Mouse (Mus musculus) midbrain, embryonic 11.5 days (tissue): Measurements from ENCODE around the gene Dmrt1. TPM values are rescaled to one million over a fixed set of nuclear protein-coding genes. Genes with fewer than 3 reads are reported as not detected.
A peak's percentile ranks its signal among the peaks of the same experiment; 100 is the strongest.

Source experiments
- ATAC-seq: fragments of 200-750 bp; cut with Nextera tagmentation; 2 replicates; pipeline ENCODE4 v1.8.0; 2017; ENCODE audit warnings: moderate TSS enrichment, moderate library complexity; ENCODE audit not compliant: low FRiP score
- DNase-seq: peaks from one replicate; pipeline ENCODE4 v3.0.0; 2015; ENCODE audit warnings: low spot score; ENCODE audit errors: missing footprints
- H3K27ac ChIP-seq: fragments of 300-500 bp; sonication (generic); 2 replicates; pipeline ENCODE4 v1.5.1; 2014; ENCODE audit warnings: low read depth, low read length
- H3K27me3 ChIP-seq: fragments of 300-500 bp; sonication (generic); 2 replicates; pipeline ENCODE4 v1.6.1; 2014; ENCODE audit warnings: mild to moderate bottlenecking, low read length, moderate library complexity, mixed read lengths; ENCODE audit not compliant: control insufficient read depth, insufficient read depth
- H3K36me3 ChIP-seq: fragments of 300-500 bp; sonication (generic); 2 replicates; pipeline ENCODE4 v1.6.1; 2014; ENCODE audit warnings: mild to moderate bottlenecking, low read length, moderate library complexity, mixed read lengths; ENCODE audit not compliant: control insufficient read depth, insufficient read depth
- H3K4me1 ChIP-seq: fragments of 300-500 bp; sonication (generic); 2 replicates; pipeline ENCODE4 v1.6.1; 2014; ENCODE audit warnings: low read length; ENCODE audit not compliant: control insufficient read depth, insufficient read depth
- H3K4me2 ChIP-seq: fragments of 300-500 bp; sonication (generic); 2 replicates; pipeline ENCODE4 v1.6.1; 2014; ENCODE audit warnings: mild to moderate bottlenecking, moderate library complexity
- H3K4me3 ChIP-seq: fragments of 300-500 bp; sonication (generic); 2 replicates; pipeline ENCODE4 v1.5.1; 2014; ENCODE audit warnings: low read depth, low read length
- H3K9ac ChIP-seq: fragments of 300-500 bp; sonication (generic); 2 replicates; pipeline ENCODE4 v1.6.1; 2014; ENCODE audit warnings: low read length
- H3K9me3 ChIP-seq: fragments of 300-500 bp; sonication (generic); 2 replicates; pipeline ENCODE4 v1.6.1; 2016; ENCODE audit warnings: low read length; ENCODE audit not compliant: control insufficient read depth
- whole genome bisulfite sequencing: fragments of 180-500 bp; shearing (Covaris S2); extraction: QIAGEN DNeasy Blood & Tissue Kit; methylation state at CpG from one replicate; pipeline ENCODE4 v1.1.7; 2014; 5-methylcytosine and 5-hydroxymethylcytosine counted together
- polyA plus RNA-seq: library from polyadenylated mRNA; unstranded; fragments of >200 nt; fragmentation: Nextera tagmentation; extraction: Ambion mirVana; gene quantifications from 2 replicates; pipeline ENCODE4 v1.2.1, GENCODE M21; 2014

Dmrt1 gene
- polyA plus RNA-seq, 1 experiment from 2014 or later, result not detected

GRCm38 (mm10) chr19:25611116-25611515 is 105.7 kb downstream of the Dmrt1 start:
- Histone ChIP-seq H3K27me3 (peaks cover 98% of the 10 kb centered on the region), H3K36me3 (no peaks in the 10 kb centered on the region), H3K9me3 (no peaks in the 10 kb centered on the region), H3K4me2 (peak overlapping the region; percentile 64), H3K4me3 (peak overlapping the region; percentile 36), H3K9ac (peak overlapping the region; percentile 48), H3K27ac (no peak overlapping the region), H3K4me1 (peaks cover 24% of the 10 kb centered on the region)
- under 1% methylated on average over 42 of the region's 42 CpGs for WGBS
- peak; percentile 96 for DNase-seq
- 0 out of 2 replicates have a peak, but pooled peaks have one; percentile 43 for ATAC-seq

GRCm38 (mm10) chr19:25611876-25612805 is 106.7 kb downstream of the Dmrt1 start:
- Histone ChIP-seq H3K4me1 (peaks cover 22% of the 10 kb centered on the region), H3K9ac (no peak overlapping the region), H3K4me3 (peak overlapping the region; percentile 1; the same call in 1 of the 2 replicates), H3K9me3 (no peaks in the 10 kb centered on the region), H3K27me3 (peaks cover 97% of the 10 kb centered on the region), H3K36me3 (no peaks in the 10 kb centered on the region), H3K27ac (no peak overlapping the region), H3K4me2 (no peak overlapping the region)
- WGBS, result 3% methylated on average over 16 of the region's 16 CpGs
- DNase-seq, result peak; percentile 95
- ATAC-seq, result no peak

GRCm38 (mm10) chr19:25612806-25613295 is 107.4 kb downstream of the Dmrt1 start:
- Histone ChIP-seq H3K4me3 (no peak overlapping the region), H3K9me3 (no peaks in the 10 kb centered on the region), H3K27ac (no peak overlapping the region), H3K27me3 (peaks cover 90% of the 10 kb centered on the region), H3K9ac (no peak overlapping the region), H3K4me1 (peaks cover 19% of the 10 kb centered on the region), H3K4me2 (no peak overlapping the region), H3K36me3 (no peaks in the 10 kb centered on the region)
- ATAC-seq (no peak), DNase-seq (peak; percentile 94)
- 5% methylated on average over 6 of the region's 6 CpGs for WGBS

- WGBS, result 8% methylated on average over 13 of the region's 13 CpGs
- no peak overlapping the region for H3K4me2 ChIP-seq
- H3K36me3 ChIP-seq, result no peaks in the 10 kb centered on the region
- H3K9ac ChIP-seq, result no peak overlapping the region
- DNase-seq, result peak; percentile 93
- H3K27ac ChIP-seq, result no peak overlapping the region
- ATAC-seq, result no peak
- H3K9me3 ChIP-seq, result no peaks in the 10 kb centered on the region
- peaks cover 16% of the 10 kb centered on the region for H3K4me1 ChIP-seq
- no peak overlapping the region for H3K4me3 ChIP-seq
- peaks cover 84% of the 10 kb centered on the region for H3K27me3 ChIP-seq
These were observed 108.3 kb downstream of the Dmrt1 start for GRCm38 (mm10) chr19:25613476-25614300.

GRCm38 (mm10) chr19:25615889-25616288 is 110.5 kb downstream of the Dmrt1 start:
- ATAC-seq, result no peak
- 42% methylated on average over 6 of the region's 6 CpGs for WGBS
- no peak overlapping the region for H3K27ac ChIP-seq
- H3K4me2 ChIP-seq, result no peak overlapping the region
- no peaks in the 10 kb centered on the region for H3K36me3 ChIP-seq
- H3K9me3 ChIP-seq, result no peaks in the 10 kb centered on the region
- H3K4me1 ChIP-seq, result peaks cover 8% of the 10 kb centered on the region
- no peak overlapping the region for H3K4me3 ChIP-seq
- no peak overlapping the region for H3K9ac ChIP-seq
- H3K27me3 ChIP-seq, result peaks cover 71% of the 10 kb centered on the region
- no peak for DNase-seq

GRCm38 (mm10) chr19:25622291-25623251 is 117.2 kb downstream of the Dmrt1 start:
- H3K4me3 ChIP-seq, result peak overlapping the region; percentile 3; the same call in 1 of the 2 replicates
- DNase-seq (peak; percentile 98), ATAC-seq (peak; percentile 86)
- 31% methylated on average over 54 of the region's 54 CpGs for WGBS
- peak overlapping the region; percentile 38 for H3K4me2 ChIP-seq
- H3K27ac ChIP-seq, result no peak overlapping the region
- peaks cover 64% of the 10 kb centered on the region for H3K27me3 ChIP-seq
- no peak overlapping the region for H3K9ac ChIP-seq
- no peaks in the 10 kb centered on the region for H3K9me3 ChIP-seq
- H3K36me3 ChIP-seq, result no peaks in the 10 kb centered on the region
- no peaks in the 10 kb centered on the region for H3K4me1 ChIP-seq

GRCm38 (mm10) chr19:25628490-25628889 is 123.1 kb downstream of the Dmrt1 start:
- H3K4me3 ChIP-seq, result no peak overlapping the region
- H3K9me3 ChIP-seq, result no peaks in the 10 kb centered on the region
- no peaks in the 10 kb centered on the region for H3K36me3 ChIP-seq
- no peak overlapping the region for H3K9ac ChIP-seq
- no peak overlapping the region for H3K27ac ChIP-seq
- ATAC-seq (no peak), DNase-seq (peak; percentile 95)
- 15% methylated on average over 9 of the region's 9 CpGs for WGBS
- no peak overlapping the region for H3K4me2 ChIP-seq
- peaks cover 29% of the 10 kb centered on the region for H3K27me3 ChIP-seq
- no peaks in the 10 kb centered on the region for H3K4me1 ChIP-seq

- Histone ChIP-seq H3K4me2 (no peak overlapping the region; the same call in 1 of the 2 replicates), H3K9ac (no peak overlapping the region; the same call in 1 of the 2 replicates), H3K4me3 (no peak overlapping the region), H3K4me1 (no peaks in the 10 kb centered on the region), H3K36me3 (no peaks in the 10 kb centered on the region), H3K27ac (no peak overlapping the region), H3K27me3 (no peaks in the 10 kb centered on the region), H3K9me3 (no peaks in the 10 kb centered on the region)
- 88% methylated on average over 5 of the region's 5 CpGs for WGBS
- ATAC-seq, result no peak
- DNase-seq, result peak; percentile 47
These were observed 129.7 kb downstream of the Dmrt1 start for GRCm38 (mm10) chr19:25635119-25635518.
